Mouse (Mus musculus): ENCODE measurements around the gene Gmfg. TPM values are rescaled to one million over a fixed set of nuclear protein-coding genes. Genes with fewer than 3 reads are reported as not detected.
A peak's percentile ranks its signal among the peaks of the same experiment; 100 is the strongest.

The Gmfg gene
- polyA plus RNA-seq, 1 experiment from 2014 or later, result 2.2 TPM

- no peak overlapping the region for H3K27ac ChIP-seq (ENCODE audit: low read length)
- H3K27me3 ChIP-seq (replicated peaks; ENCODE audit: control insufficient read depth, insufficient read depth, low read length), result 0 out of 2 replicates have a peak, but pooled peaks cover 2% of the 10 kb centered on the region
- H3K4me3 ChIP-seq (replicated peaks; ENCODE audit: low read length), result no peak overlapping the region
- H3K4me2 ChIP-seq (ENCODE audit: low read length), result no peak overlapping the region
- H3K36me3 ChIP-seq (ENCODE audit: control insufficient read depth, insufficient read depth), result no peaks in the 10 kb centered on the region
- H3K9me3 ChIP-seq (ENCODE audit: control insufficient read depth, low read length), result no peaks in the 10 kb centered on the region
- 6% methylated on average over 12 of the region's 12 CpGs for WGBS
- no peak for ATAC-seq
- no peak overlapping the region for H3K9ac ChIP-seq (replicated peaks; ENCODE audit: low read depth, low read length)
- H3K4me1 ChIP-seq (replicated peaks; ENCODE audit: control insufficient read depth, insufficient read depth, low read length), result peaks cover 2% of the 10 kb centered on the region; the same call in 1 of the 2 replicates
Observed at GRCm38 (mm10) chr7:28446446-28446845, 9.2 kb downstream of the Gmfg start.

GRCm38 (mm10) chr7:28447101-28447830 is 10.0 kb downstream of the Gmfg start:
- Histone ChIP-seq H3K9ac (replicated peaks; ENCODE audit: low read depth, low read length) (no peak overlapping the region), H3K27me3 (replicated peaks; ENCODE audit: control insufficient read depth, insufficient read depth, low read length) (0 out of 2 replicates have a peak, but pooled peaks cover 2% of the 10 kb centered on the region), H3K36me3 (ENCODE audit: control insufficient read depth, insufficient read depth) (no peaks in the 10 kb centered on the region), H3K4me1 (replicated peaks; ENCODE audit: control insufficient read depth, insufficient read depth, low read length) (peaks cover 2% of the 10 kb centered on the region; the same call in 1 of the 2 replicates), H3K4me2 (ENCODE audit: low read length) (no peak overlapping the region), H3K27ac (ENCODE audit: low read length) (no peak overlapping the region), H3K4me3 (replicated peaks; ENCODE audit: low read length) (no peak overlapping the region), H3K9me3 (ENCODE audit: control insufficient read depth, low read length) (no peaks in the 10 kb centered on the region)
- WGBS, result 20% methylated on average over 12 of the region's 12 CpGs
- ATAC-seq, result no peak

- H3K36me3 ChIP-seq (ENCODE audit: control insufficient read depth, insufficient read depth), result no peaks in the 10 kb centered on the region
- 73% methylated on average over 13 of the region's 13 CpGs for WGBS
- ATAC-seq, result no peak
- no peaks in the 10 kb centered on the region for H3K9me3 ChIP-seq (ENCODE audit: control insufficient read depth, low read length)
- no peak overlapping the region for H3K4me2 ChIP-seq (ENCODE audit: low read length)
- no peak overlapping the region for H3K9ac ChIP-seq (replicated peaks; ENCODE audit: low read depth, low read length)
- H3K4me1 ChIP-seq (replicated peaks; ENCODE audit: control insufficient read depth, insufficient read depth, low read length), result peaks cover 10% of the 10 kb centered on the region
- no peak overlapping the region for H3K4me3 ChIP-seq (replicated peaks; ENCODE audit: low read length)
- no peak overlapping the region for H3K27ac ChIP-seq (ENCODE audit: low read length)
- 0 out of 2 replicates have a peak, but pooled peaks cover 2% of the 10 kb centered on the region for H3K27me3 ChIP-seq (replicated peaks; ENCODE audit: control insufficient read depth, insufficient read depth, low read length)
Observed at GRCm38 (mm10) chr7:28447865-28448820, 10.9 kb downstream of the Gmfg start.

GRCm38 (mm10) chr7:28451531-28452360 is 14.5 kb downstream of the Gmfg start, which contains the start of gene Lrfn1:
Lrfn1 (plus strand) TSS chr7:28451980.
- peak within 1 kb of the TSS; percentile 12; the same call in 1 of the 2 replicates for H3K27ac ChIP-seq (ENCODE audit: low read length)
- no peaks in the 10 kb centered on the region for H3K27me3 ChIP-seq (replicated peaks; ENCODE audit: control insufficient read depth, insufficient read depth, low read length)
- peak within 1 kb of the TSS; percentile 92 for H3K9ac ChIP-seq (replicated peaks; ENCODE audit: low read depth, low read length)
- H3K4me3 ChIP-seq (replicated peaks; ENCODE audit: low read length), result peak within 1 kb of the TSS; percentile 85
- WGBS, result under 1% methylated on average over 47 of the region's 97 CpGs
- H3K36me3 ChIP-seq (ENCODE audit: control insufficient read depth, insufficient read depth), result peaks cover 15% of the 10 kb centered on the region; the same call in 1 of the 2 replicates
- peak within 1 kb of the TSS; percentile 68 for H3K4me2 ChIP-seq (ENCODE audit: low read length)
- H3K9me3 ChIP-seq (ENCODE audit: control insufficient read depth, low read length), result no peaks in the 10 kb centered on the region
- ATAC-seq, result peak; percentile 64
- peaks cover 15% of the 10 kb centered on the region for H3K4me1 ChIP-seq (replicated peaks; ENCODE audit: control insufficient read depth, insufficient read depth, low read length)

- Histone ChIP-seq H3K4me2 (ENCODE audit: low read length) (peak overlapping the region; percentile 68), H3K9ac (replicated peaks; ENCODE audit: low read depth, low read length) (peak overlapping the region; percentile 92), H3K27me3 (replicated peaks; ENCODE audit: control insufficient read depth, insufficient read depth, low read length) (no peaks in the 10 kb centered on the region), H3K4me1 (replicated peaks; ENCODE audit: control insufficient read depth, insufficient read depth, low read length) (peaks cover 15% of the 10 kb centered on the region), H3K36me3 (ENCODE audit: control insufficient read depth, insufficient read depth) (peaks cover 17% of the 10 kb centered on the region; the same call in 1 of the 2 replicates), H3K4me3 (replicated peaks; ENCODE audit: low read length) (peak overlapping the region; percentile 85), H3K27ac (ENCODE audit: low read length) (peak overlapping the region; percentile 12; the same call in 1 of the 2 replicates), H3K9me3 (ENCODE audit: control insufficient read depth, low read length) (no peaks in the 10 kb centered on the region)
- WGBS, result 1% methylated on average over 24 of the region's 24 CpGs
- ATAC-seq, result peak; percentile 32; the same call in 1 of the 2 replicates
Observed at GRCm38 (mm10) chr7:28452361-28453005, 15.2 kb downstream of the Gmfg start.

- Histone ChIP-seq H3K9me3 (ENCODE audit: control insufficient read depth, low read length) (no peaks in the 10 kb centered on the region), H3K27me3 (replicated peaks; ENCODE audit: control insufficient read depth, insufficient read depth, low read length) (no peaks in the 10 kb centered on the region), H3K9ac (replicated peaks; ENCODE audit: low read depth, low read length) (no peak overlapping the region), H3K36me3 (ENCODE audit: control insufficient read depth, insufficient read depth) (peaks cover 37% of the 10 kb centered on the region), H3K4me1 (replicated peaks; ENCODE audit: control insufficient read depth, insufficient read depth, low read length) (peaks cover 10% of the 10 kb centered on the region), H3K4me3 (replicated peaks; ENCODE audit: low read length) (no peak overlapping the region), H3K4me2 (ENCODE audit: low read length) (no peak overlapping the region), H3K27ac (ENCODE audit: low read length) (no peak overlapping the region)
- no peak for ATAC-seq
- whole genome bisulfite sequencing, result 97% methylated on average over 4 of the region's 5 CpGs
Observed at GRCm38 (mm10) chr7:28460361-28460760, 23.1 kb downstream of the Gmfg start.

- peaks cover 18% of the 10 kb centered on the region for H3K4me1 ChIP-seq (replicated peaks; ENCODE audit: control insufficient read depth, insufficient read depth, low read length)
- no peaks in the 10 kb centered on the region for H3K9me3 ChIP-seq (ENCODE audit: control insufficient read depth, low read length)
- H3K9ac ChIP-seq (replicated peaks; ENCODE audit: low read depth, low read length), result no peak overlapping the region
- no peak for ATAC-seq
- no peak overlapping the region for H3K27ac ChIP-seq (ENCODE audit: low read length)
- WGBS, result 90% methylated on average over 2 of the region's 2 CpGs
- no peak overlapping the region for H3K4me2 ChIP-seq (ENCODE audit: low read length)
- no peak overlapping the region for H3K4me3 ChIP-seq (replicated peaks; ENCODE audit: low read length)
- 0 out of 2 replicates have a peak, but pooled peaks cover 3% of the 10 kb centered on the region for H3K27me3 ChIP-seq (replicated peaks; ENCODE audit: control insufficient read depth, insufficient read depth, low read length)
- H3K36me3 ChIP-seq (ENCODE audit: control insufficient read depth, insufficient read depth), result peaks cover 32% of the 10 kb centered on the region
Observed at GRCm38 (mm10) chr7:28462769-28463168, 25.5 kb downstream of the Gmfg start.

All from forebrain, embryonic 16.5 days (tissue).